Mouse (Mus musculus): ENCODE results near the gene Mtch1. TPM values are rescaled to one million over a fixed set of nuclear protein-coding genes. Genes with fewer than 3 reads are reported as not detected.
A peak's percentile ranks its signal among the peaks of the same experiment; 100 is the strongest.
"Not testable (repeated sequence)": the region's sequence is repeated elsewhere in the genome, so short reads cannot be mapped to it uniquely, and the experiment has no call there.

The Mtch1 gene
- polyA plus RNA-seq, 1 experiment from 2014 or later, result 533 TPM

DNA sequence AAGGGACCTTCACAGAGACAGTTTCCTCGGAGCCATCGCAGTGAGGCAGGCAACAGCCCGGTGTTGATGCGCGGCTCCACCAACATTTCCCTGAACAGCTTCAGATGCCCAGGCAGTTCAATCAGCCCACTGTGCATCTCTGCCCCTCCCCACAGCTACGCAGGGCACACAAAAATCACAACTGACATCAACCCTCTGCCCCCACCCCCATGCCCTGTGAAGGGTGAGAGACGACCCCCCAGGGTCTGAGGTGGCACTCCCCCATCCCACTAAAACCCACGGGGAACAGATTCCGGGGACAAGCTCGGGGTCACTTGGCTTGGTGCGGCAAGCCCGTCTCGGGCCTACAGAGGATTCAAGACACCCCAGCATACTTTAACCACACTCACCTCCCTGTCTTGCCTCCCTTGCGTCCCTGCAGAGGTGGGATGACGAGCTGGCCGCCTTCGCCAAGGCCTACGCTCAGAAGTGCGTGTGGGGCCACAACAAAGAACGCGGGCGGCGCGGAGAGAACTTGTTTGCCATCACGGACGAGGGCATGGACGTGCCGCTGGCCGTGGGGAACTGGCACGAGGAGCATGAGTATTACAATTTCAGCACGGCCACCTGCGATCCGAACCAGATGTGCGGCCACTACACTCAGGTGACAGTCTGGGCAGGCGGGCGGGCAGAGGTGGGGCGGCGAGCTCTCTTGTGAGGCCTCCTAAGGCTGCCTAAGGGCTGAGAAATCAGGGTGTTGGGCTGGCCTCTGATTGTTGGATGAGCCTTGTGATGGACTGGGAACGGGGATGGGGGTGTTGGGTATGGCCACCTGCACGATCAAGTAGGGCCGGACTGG lies 25.8 kb downstream of the Mtch1 start:
- ATAC-seq (ENCODE audit: low FRiP score, low TSS enrichment) (no peak), DNase-seq (no peak)
- WGBS, result 19% methylated on average over 41 of the region's 41 CpGs
- no peaks in the 10 kb centered on the region for H3K36me3 ChIP-seq (ENCODE audit: control insufficient read depth, insufficient read depth, low read length)
- peaks cover 23% of the 10 kb centered on the region for H3K27me3 ChIP-seq (ENCODE audit: control insufficient read depth, insufficient read depth, low read length)
- H3K9me3 ChIP-seq (ENCODE audit: control insufficient read depth, low read length), result no peaks in the 10 kb centered on the region
- no peak overlapping the region for H3K4me3 ChIP-seq (replicated peaks; ENCODE audit: low read depth, low read length)
- 0 out of 2 replicates have a peak overlapping the region, but pooled peaks have one; percentile 6 for H3K9ac ChIP-seq (replicated peaks; ENCODE audit: low read length)
- peak overlapping the region; percentile 8 for H3K4me2 ChIP-seq (ENCODE audit: low read length)
- peaks cover 26% of the 10 kb centered on the region for H3K4me1 ChIP-seq (ENCODE audit: control insufficient read depth, insufficient read depth, low read length)
- no peak overlapping the region for H3K27ac ChIP-seq (replicated peaks; ENCODE audit: low read depth, low read length)

DNA sequence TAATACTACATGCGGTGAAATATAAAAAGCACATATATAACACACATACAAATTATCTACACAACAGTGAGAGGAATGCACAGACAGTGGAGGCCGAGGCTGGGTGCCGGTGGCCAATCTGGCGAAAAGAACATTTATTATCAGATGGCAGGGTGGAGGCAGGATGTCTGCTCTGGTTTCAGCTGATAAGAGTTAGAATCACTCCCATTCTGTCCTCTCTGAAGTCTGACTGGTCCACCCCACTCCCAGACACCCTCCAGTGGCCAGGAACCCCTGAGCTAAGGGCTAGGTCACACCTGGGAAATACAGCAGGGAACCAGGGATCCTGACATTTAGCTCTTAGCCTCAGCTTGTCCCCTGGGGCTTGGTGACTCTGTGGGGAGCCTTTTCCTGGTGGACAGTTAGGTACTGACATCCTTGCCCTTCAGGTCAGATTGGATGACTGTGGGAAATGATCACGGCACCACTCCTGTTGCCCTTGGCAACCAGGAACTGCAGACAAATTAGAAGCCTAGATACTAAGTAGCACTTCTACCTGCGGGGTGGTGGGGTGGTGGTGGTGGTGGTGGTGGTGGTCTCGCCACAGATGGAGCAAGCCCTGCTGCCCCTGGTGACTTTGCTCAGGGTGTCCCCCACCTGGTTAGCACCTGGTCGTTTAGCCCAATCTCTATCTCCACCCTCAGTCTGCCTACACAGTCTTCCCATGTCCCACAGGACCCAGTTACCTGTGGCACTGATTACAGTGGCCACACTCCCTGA lies 27.7 kb downstream of the Mtch1 start:
- Histone ChIP-seq H3K4me3 (replicated peaks; ENCODE audit: low read depth, low read length) (no peak overlapping the region), H3K36me3 (ENCODE audit: control insufficient read depth, insufficient read depth, low read length) (no peaks in the 10 kb centered on the region), H3K4me1 (ENCODE audit: control insufficient read depth, insufficient read depth, low read length) (peaks cover 12% of the 10 kb centered on the region), H3K9ac (replicated peaks; ENCODE audit: low read length) (no peak overlapping the region), H3K27me3 (ENCODE audit: control insufficient read depth, insufficient read depth, low read length) (peaks cover 23% of the 10 kb centered on the region), H3K27ac (replicated peaks; ENCODE audit: low read depth, low read length) (no peak overlapping the region), H3K4me2 (ENCODE audit: low read length) (no peak overlapping the region), H3K9me3 (ENCODE audit: control insufficient read depth, low read length) (no peaks in the 10 kb centered on the region)
- no peak for DNase-seq
- 60% methylated on average over 8 of the region's 8 CpGs for WGBS
- no peak for ATAC-seq (ENCODE audit: low FRiP score, low TSS enrichment)

DNA sequence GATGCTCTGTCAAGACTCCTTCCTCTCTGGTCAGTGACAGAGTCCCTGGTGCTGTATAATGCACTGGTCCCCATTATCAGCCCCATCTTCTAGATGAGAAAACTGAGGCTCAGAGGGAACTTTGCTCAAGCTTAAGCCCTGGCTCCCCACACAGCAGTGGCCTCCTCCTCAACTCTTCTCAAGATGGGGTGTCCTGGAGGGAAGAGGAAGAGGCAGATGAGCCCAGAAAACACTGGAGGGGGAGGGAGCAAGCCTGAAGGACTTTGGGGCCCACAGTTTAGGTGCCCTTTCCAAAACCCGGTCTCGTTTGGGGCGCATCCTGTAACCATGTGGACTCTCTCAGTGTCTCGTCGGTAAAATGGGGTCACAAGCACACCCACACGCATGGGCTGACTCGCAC lies 28.3 kb downstream of the Mtch1 start:
- no peaks in the 10 kb centered on the region for H3K9me3 ChIP-seq (ENCODE audit: control insufficient read depth, low read length)
- peaks cover 12% of the 10 kb centered on the region for H3K4me1 ChIP-seq (ENCODE audit: control insufficient read depth, insufficient read depth, low read length)
- H3K27ac ChIP-seq (replicated peaks; ENCODE audit: low read depth, low read length), result no peak overlapping the region
- 90% methylated on average over 7 of the region's 7 CpGs for WGBS
- peaks cover 23% of the 10 kb centered on the region for H3K27me3 ChIP-seq (ENCODE audit: control insufficient read depth, insufficient read depth, low read length)
- no peak overlapping the region for H3K9ac ChIP-seq (replicated peaks; ENCODE audit: low read length)
- no peak overlapping the region for H3K4me2 ChIP-seq (ENCODE audit: low read length)
- H3K36me3 ChIP-seq (ENCODE audit: control insufficient read depth, insufficient read depth, low read length), result no peaks in the 10 kb centered on the region
- H3K4me3 ChIP-seq (replicated peaks; ENCODE audit: low read depth, low read length), result no peak overlapping the region
- no peak for DNase-seq
- no peak for ATAC-seq (ENCODE audit: low FRiP score, low TSS enrichment)

- Histone ChIP-seq H3K27me3 (ENCODE audit: control insufficient read depth, insufficient read depth, low read length) (peaks cover 23% of the 10 kb centered on the region), H3K4me2 (ENCODE audit: low read length) (no peak overlapping the region), H3K9ac (replicated peaks; ENCODE audit: low read length) (no peak overlapping the region), H3K36me3 (ENCODE audit: control insufficient read depth, insufficient read depth, low read length) (no peaks in the 10 kb centered on the region), H3K4me1 (ENCODE audit: control insufficient read depth, insufficient read depth, low read length) (peaks cover 12% of the 10 kb centered on the region), H3K27ac (replicated peaks; ENCODE audit: low read depth, low read length) (no peak overlapping the region), H3K9me3 (ENCODE audit: control insufficient read depth, low read length) (no peaks in the 10 kb centered on the region), H3K4me3 (replicated peaks; ENCODE audit: low read depth, low read length) (no peak overlapping the region)
- ATAC-seq (ENCODE audit: low FRiP score, low TSS enrichment) (no peak), DNase-seq (no peak)
- WGBS, result 56% methylated on average over 6 of the region's 6 CpGs
Measured at GRCm38 (mm10) chr17:29318731-29319250, 28.9 kb downstream of the Mtch1 start.

DNA sequence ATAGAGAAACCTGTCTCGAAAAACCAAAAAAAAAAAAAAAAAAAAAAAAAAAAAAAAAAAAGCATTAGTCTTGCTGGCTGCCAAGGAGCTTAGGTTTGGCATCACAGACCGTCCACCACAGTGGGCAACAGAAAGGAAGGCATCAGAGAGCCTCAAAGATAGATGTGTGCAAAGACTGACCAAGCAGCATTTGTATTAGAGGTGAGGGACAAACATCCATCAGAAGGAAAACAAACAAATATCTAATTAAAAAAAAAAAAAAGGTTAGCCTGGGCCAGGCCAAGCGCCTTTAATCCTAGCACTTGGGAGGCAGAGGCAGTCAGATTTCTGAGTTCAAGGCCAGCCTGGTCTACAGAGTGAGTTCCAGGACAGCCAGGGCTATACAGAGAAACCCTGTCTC lies 30.4 kb downstream of the Mtch1 start, which contains the start of gene Pi16:
TSS of gene Pi16 (plus strand) at position 301 of the 400 bp plus-strand sequence.
- not testable (repeated sequence) for H3K36me3 ChIP-seq (ENCODE audit: control insufficient read depth, insufficient read depth, low read length)
- WGBS, result 81% methylated on average over 3 of the region's 3 CpGs

DNA sequence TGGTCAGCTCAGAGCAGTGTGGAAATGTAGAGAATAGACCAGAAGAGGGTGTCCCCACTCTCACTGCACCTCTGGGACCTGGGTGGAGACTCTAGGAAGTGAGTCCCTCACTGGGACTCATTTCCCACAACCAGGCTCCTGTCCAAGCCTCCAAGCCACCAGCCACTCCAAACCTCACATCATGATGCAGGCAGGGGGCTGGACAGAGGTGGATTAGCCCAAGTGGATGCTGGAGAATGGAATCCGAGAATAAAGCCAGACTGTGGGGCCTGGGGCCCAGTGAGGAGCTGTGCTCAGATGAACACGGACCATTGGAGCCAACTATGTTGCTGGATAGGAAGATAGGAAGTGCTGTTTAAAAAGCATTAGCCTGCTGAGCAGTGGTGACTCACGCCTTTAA lies 30.8 kb downstream of the Mtch1 start:
- Histone ChIP-seq H3K4me3 (replicated peaks; ENCODE audit: low read depth, low read length) (no peak overlapping the region), H3K9ac (replicated peaks; ENCODE audit: low read length) (no peak overlapping the region), H3K36me3 (ENCODE audit: control insufficient read depth, insufficient read depth, low read length) (no peaks in the 10 kb centered on the region), H3K4me1 (ENCODE audit: control insufficient read depth, insufficient read depth, low read length) (peaks cover 5% of the 10 kb centered on the region), H3K27me3 (ENCODE audit: control insufficient read depth, insufficient read depth, low read length) (peaks cover 12% of the 10 kb centered on the region), H3K9me3 (ENCODE audit: control insufficient read depth, low read length) (no peaks in the 10 kb centered on the region), H3K27ac (replicated peaks; ENCODE audit: low read depth, low read length) (no peak overlapping the region), H3K4me2 (ENCODE audit: low read length) (no peak overlapping the region)
- DNase-seq, result no peak
- no peak for ATAC-seq (ENCODE audit: low FRiP score, low TSS enrichment)
- 59% methylated on average over 3 of the region's 3 CpGs for WGBS

More for the DNA sequence above, 30.4 kb downstream of the Mtch1 start, which contains the start of gene Pi16:
- ATAC-seq (ENCODE audit: low FRiP score, low TSS enrichment); H3K9me3 ChIP-seq (ENCODE audit: control insufficient read depth, low read length); H3K9ac ChIP-seq (replicated peaks; ENCODE audit: low read length); H3K4me1 ChIP-seq (ENCODE audit: control insufficient read depth, insufficient read depth, low read length); H3K27ac ChIP-seq (replicated peaks; ENCODE audit: low read depth, low read length); H3K4me2 ChIP-seq (ENCODE audit: low read length); H3K4me3 ChIP-seq (replicated peaks; ENCODE audit: low read depth, low read length); DNase-seq: not testable (repeated sequence)
- peaks cover 17% of the 10 kb centered on the region for H3K27me3 ChIP-seq (ENCODE audit: control insufficient read depth, insufficient read depth, low read length)

GRCm38 (mm10) chr17:29315672-29316465 lies 31.9 kb downstream of the Mtch1 start:
- Histone ChIP-seq H3K36me3 (ENCODE audit: control insufficient read depth, insufficient read depth, low read length) (no peaks in the 10 kb centered on the region), H3K4me1 (ENCODE audit: control insufficient read depth, insufficient read depth, low read length) (peaks cover 3% of the 10 kb centered on the region; the same call in 1 of the 2 replicates), H3K9ac (replicated peaks; ENCODE audit: low read length) (no peak overlapping the region), H3K4me2 (ENCODE audit: low read length) (no peak overlapping the region), H3K4me3 (replicated peaks; ENCODE audit: low read depth, low read length) (no peak overlapping the region), H3K9me3 (ENCODE audit: control insufficient read depth, low read length) (no peaks in the 10 kb centered on the region), H3K27me3 (ENCODE audit: control insufficient read depth, insufficient read depth, low read length) (0 out of 2 replicates have a peak, but pooled peaks cover 5% of the 10 kb centered on the region), H3K27ac (replicated peaks; ENCODE audit: low read depth, low read length) (no peak overlapping the region)
- ATAC-seq (ENCODE audit: low FRiP score, low TSS enrichment) (no peak), DNase-seq (no peak)
- 44% methylated on average over 9 of the region's 9 CpGs for WGBS

- Histone ChIP-seq H3K4me1 (ENCODE audit: control insufficient read depth, insufficient read depth, low read length) (no peaks in the 10 kb centered on the region), H3K27me3 (ENCODE audit: control insufficient read depth, insufficient read depth, low read length) (no peaks in the 10 kb centered on the region), H3K9ac (replicated peaks; ENCODE audit: low read length) (no peak overlapping the region), H3K27ac (replicated peaks; ENCODE audit: low read depth, low read length) (no peak overlapping the region), H3K4me2 (ENCODE audit: low read length) (no peak overlapping the region), H3K4me3 (replicated peaks; ENCODE audit: low read depth, low read length) (no peak overlapping the region), H3K36me3 (ENCODE audit: control insufficient read depth, insufficient read depth, low read length) (no peaks in the 10 kb centered on the region), H3K9me3 (ENCODE audit: control insufficient read depth, low read length) (no peaks in the 10 kb centered on the region)
- no peak for DNase-seq
- no peak for ATAC-seq (ENCODE audit: low FRiP score, low TSS enrichment)
Measured at GRCm38 (mm10) chr17:29313300-29313699, 34.4 kb downstream of the Mtch1 start.

Measured in midbrain, embryonic 14.5 days (tissue).